Mouse (Mus musculus): ENCODE results near the gene Atxn2. TPM values are rescaled to one million over a fixed set of nuclear protein-coding genes. Genes with fewer than 3 reads are reported as not detected.

Gene Atxn2
- total RNA-seq, 2 experiments from 2014 or later: 30.1 to 85.0 TPM

GRCm38 (mm10) chr5:121849478-121850349 lies 138.6 kb downstream of the Atxn2 start:
- ATAC-seq (replicated peaks; ENCODE audit: poor library complexity): no peak

DNA sequence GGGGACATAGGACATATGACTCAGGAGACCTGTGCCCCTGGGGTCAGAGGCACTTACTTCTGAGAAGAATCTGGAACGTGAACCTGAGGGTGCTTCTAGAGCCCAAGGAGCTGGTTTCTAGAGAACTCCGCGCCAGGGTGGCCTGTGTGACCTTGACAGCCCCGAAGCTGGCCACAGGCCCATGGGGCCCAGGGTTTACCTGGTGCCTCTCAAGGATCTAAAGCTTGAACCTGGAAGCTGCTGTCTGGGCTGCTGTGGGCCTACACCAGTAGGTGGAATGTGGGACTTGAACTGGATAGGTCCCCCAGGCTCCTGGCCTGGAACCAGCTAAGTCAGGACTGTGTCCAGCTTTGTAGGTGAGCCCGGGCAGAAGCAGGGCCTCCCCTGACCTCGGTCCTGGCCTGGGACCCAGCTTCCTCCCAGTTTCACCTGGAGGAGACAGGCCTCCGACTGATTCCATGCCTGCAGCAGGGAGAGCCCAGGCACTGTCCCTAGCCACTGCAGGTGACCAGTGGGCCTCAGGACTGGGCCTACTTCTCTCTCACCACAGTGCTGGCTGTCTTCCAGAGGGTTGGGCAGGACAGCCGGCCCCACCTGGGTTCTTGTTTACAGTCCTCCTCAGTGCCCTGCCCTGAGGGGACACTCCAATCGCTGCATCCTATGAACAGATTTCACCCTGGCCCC lies 142.4 kb downstream of the Atxn2 start:
- ATAC-seq (replicated peaks; ENCODE audit: poor library complexity): no peak

DNA sequence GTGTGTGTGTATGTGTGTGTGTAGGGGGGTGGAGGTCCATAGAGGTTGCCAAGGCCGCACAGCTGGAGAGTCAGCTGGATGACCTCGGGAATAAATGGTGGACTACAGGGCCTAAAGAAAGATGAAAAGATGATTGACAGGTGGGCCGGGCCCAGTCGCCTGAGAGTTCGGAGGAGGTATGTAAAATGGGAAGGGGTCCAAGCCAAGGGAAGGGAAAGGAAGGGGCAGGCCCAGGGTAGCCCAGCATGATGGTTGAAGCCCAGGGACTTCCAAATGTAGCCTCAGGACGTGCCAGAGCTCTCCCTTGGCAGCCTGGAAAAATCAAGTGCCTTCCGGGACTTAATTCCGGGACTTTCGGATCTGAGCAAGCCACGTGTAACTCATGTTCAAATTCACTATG lies 143.6 kb downstream of the Atxn2 start:
- ATAC-seq (replicated peaks; ENCODE audit: poor library complexity): no peak

DNA sequence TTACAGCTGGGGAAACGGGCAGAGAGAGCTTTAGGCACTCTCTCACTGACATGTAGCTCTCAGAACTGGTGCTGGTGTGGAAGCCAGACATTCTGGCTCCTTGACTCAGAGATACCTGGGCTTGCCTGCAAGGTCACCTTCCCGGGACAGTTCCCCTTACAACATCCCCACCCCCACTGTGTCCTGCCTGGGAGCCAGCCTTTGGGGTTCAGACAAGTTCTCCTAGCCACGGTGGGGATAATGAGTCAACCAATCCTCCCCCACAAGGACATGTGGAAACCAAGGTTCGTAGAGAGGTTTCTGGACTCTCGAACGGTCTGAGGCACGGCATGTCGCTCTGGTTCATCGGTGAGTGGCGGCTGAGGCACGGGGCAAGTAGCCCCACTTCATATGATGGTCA lies 145.6 kb downstream of the Atxn2 start:
- no peak for ATAC-seq (replicated peaks; ENCODE audit: poor library complexity)

- ATAC-seq (replicated peaks; ENCODE audit: poor library complexity): no peak
These were observed 147.3 kb downstream of the Atxn2 start for GRCm38 (mm10) chr5:121858427-121858826.

- ATAC-seq (replicated peaks; ENCODE audit: poor library complexity): no peak
These were observed 150.8 kb downstream of the Atxn2 start for GRCm38 (mm10) chr5:121861964-121862363.

GRCm38 (mm10) chr5:121864330-121864729 lies 153.2 kb downstream of the Atxn2 start:
- ATAC-seq (replicated peaks; ENCODE audit: poor library complexity): no peak

Other genes starting within 250 kb of the Atxn2 start
- gene Adam1b, start 207.9 kb upstream of the Atxn2 start, total RNA-seq (2015): 0.05 TPM in 1 of 2 replicates, not detected in the other
- gene Adam1b, start 207.9 kb upstream of the Atxn2 start, total RNA-seq (2017): 0.25 TPM in 1 of 2 replicates, not detected in the other
- 1.5 and 2.0 TPM in 2 replicates for gene Adam1a, start 165.9 kb upstream of the Atxn2 start, total RNA-seq (2015)
- gene Adam1a, start 165.9 kb upstream of the Atxn2 start, total RNA-seq (2017): 1.2 and 2.3 TPM in 2 replicates
- not detected in 2 replicates for gene Gm42878, start 165.9 kb upstream of the Atxn2 start, total RNA-seq (2015)
- gene Gm42878, start 165.9 kb upstream of the Atxn2 start, total RNA-seq (2017): 0.08 TPM in 1 of 2 replicates, not detected in the other
- gene Mapkapk5, start 165.4 kb upstream of the Atxn2 start, total RNA-seq (2015): 102 TPM in 2 replicates
- 115 and 127 TPM in 2 replicates for gene Mapkapk5, start 165.4 kb upstream of the Atxn2 start, total RNA-seq (2017)
- gene Aldh2, start 117.5 kb upstream of the Atxn2 start, total RNA-seq (2015): 96.3 and 108 TPM in 2 replicates
- gene Aldh2, start 117.5 kb upstream of the Atxn2 start, total RNA-seq (2017): 388 and 445 TPM in 2 replicates
- 4.1 and 4.5 TPM in 2 replicates for gene Acad12, start 92.4 kb upstream of the Atxn2 start, total RNA-seq (2015)
- 1.5 and 4.2 TPM in 2 replicates for gene Acad12, start 92.4 kb upstream of the Atxn2 start, total RNA-seq (2017)
- 2.2 and 3.0 TPM in 2 replicates for gene Acad10, start 50.8 kb upstream of the Atxn2 start, total RNA-seq (2015)
- gene Acad10, start 50.8 kb upstream of the Atxn2 start, total RNA-seq (2017): 2.1 and 2.4 TPM in 2 replicates
- 18.2 and 26.3 TPM in 2 replicates for gene Brap, start 50.8 kb upstream of the Atxn2 start, total RNA-seq (2015)
- gene Brap, start 50.8 kb upstream of the Atxn2 start, total RNA-seq (2017): 42.6 and 51.3 TPM in 2 replicates
- gene Sh2b3, start 126.3 kb downstream of the Atxn2 start, total RNA-seq (2015): 28.2 and 31.7 TPM in 2 replicates
- 13.5 and 13.6 TPM in 2 replicates for gene Sh2b3, start 126.3 kb downstream of the Atxn2 start, total RNA-seq (2017)
- 0.35 and 1.7 TPM in 2 replicates for gene Pheta1, start 137.6 kb downstream of the Atxn2 start, total RNA-seq (2015)
- gene Pheta1, start 137.6 kb downstream of the Atxn2 start, total RNA-seq (2017): 1.6 and 2.4 TPM in 2 replicates

All from megakaryocyte progenitor cell, adult 5-6 weeks (primary cell).